Mouse (Mus musculus): ENCODE results near the gene Pnpla1.

Pnpla1 gene

DNA sequence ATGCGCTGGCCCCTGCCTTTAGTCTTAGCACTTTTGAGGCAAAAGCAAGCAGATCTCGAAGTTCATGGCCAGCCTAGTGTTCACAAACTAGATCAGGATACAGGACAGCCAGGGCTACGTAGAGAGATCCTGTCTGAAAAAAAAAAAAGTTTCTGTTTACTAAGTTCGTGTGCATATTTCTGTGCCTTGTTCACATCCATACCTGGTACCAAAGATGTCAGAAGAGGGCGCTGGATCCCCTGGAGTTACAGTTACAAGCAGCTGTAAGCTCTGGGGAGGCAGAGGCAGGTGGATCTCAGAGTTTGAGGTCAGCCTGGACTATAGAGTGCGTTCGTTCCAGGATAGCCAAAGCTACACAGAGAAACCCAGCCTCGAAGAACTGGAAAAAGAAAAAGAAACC is 24.6 kb downstream of the Pnpla1 start:
- no peak for ATAC-seq (ENCODE audit: insufficient number of reproducible peaks, low FRiP score, low TSS enrichment)

DNA sequence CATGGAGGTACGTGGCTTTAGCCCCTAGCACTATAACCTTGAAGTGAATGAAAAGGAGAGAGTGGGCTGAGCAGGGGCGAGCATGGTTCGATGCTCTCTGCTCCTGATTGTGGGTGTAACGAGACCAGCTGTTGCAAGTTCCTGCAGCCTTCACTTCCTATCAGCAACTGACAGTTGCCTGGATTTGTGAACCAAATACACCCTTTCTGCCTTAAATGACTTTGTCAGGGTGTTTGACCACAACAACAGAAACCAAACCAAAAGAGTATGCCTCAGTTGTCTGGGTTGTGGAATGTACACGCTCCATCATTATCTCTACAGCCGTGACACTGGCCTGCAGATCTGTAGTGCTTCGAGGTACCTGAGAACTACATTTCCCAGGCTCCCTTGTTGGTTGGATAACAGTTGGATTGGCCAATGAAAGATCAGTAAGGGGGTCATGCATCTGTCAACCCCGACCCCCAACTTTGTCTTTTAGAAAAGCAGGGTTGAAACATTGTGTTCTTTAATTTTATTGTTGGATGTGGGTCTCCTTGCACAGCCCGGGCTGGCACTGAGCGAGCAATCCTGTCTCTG is 25.8 kb downstream of the Pnpla1 start:
- no peak for ATAC-seq (ENCODE audit: insufficient number of reproducible peaks, low FRiP score, low TSS enrichment)

DNA sequence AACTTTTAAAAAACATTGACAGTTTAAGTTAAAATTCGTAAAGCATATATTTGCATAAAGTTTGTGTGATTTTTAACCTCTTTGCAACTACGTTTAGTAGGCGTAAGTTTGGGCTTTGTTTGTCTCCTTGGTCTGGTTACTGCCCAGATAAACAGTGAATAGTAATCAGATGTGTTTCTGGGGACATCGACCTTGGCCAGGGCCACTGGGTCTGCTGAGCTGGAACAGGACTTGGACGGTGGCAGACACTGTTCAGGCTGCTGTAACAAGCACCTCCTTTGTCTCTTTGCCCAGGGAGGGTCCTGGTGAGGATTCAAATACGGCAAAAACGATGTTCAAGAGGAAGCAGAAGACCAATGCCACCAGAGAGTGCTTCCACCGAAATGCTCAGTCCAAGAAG is 27.0 kb downstream of the Pnpla1 start:
- ATAC-seq (ENCODE audit: insufficient number of reproducible peaks, low FRiP score, low TSS enrichment), result no peak

GRCm38 (mm10) chr17:28886266-28886665 is 28.1 kb downstream of the Pnpla1 start:
- ATAC-seq (ENCODE audit: insufficient number of reproducible peaks, low FRiP score, low TSS enrichment), result no peak

DNA sequence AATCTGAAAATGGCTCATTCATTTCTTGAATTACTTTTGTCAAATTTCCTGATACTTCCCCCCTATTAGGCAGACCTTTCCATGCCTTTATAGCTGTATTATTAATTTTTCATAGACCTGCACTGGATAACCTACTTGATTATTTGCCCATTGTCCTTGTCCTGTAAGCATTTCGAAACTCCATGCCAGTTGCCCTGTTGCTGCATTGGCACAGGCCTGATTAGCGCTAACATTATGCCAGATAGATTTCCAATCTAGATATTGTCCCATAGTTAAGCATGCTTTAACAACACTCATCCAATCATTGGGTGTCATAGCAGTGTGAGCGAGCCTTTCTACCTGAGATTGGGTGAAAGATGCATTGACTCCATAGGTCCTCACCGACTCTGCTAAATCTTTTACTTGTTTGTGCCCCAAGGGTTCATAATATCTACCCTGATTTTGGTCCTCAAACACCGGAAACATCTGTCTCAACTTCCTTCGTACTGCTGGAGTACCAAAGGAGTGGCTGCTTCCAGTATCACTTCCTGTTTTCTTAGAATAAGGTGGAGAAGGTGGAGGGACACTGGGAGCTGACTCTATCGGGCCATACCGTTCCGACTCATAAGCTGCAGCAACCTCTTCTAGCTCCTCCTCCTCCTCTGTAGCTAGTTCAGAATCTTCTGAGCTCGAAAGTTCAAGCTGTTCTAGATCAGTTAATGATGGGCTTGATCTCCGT is 36.0 kb downstream of the Pnpla1 start:
- no peak for ATAC-seq (ENCODE audit: insufficient number of reproducible peaks, low FRiP score, low TSS enrichment)

GRCm38 (mm10) chr17:28895217-28895875 is 37.1 kb downstream of the Pnpla1 start:
- no peak for ATAC-seq (ENCODE audit: insufficient number of reproducible peaks, low FRiP score, low TSS enrichment)

- ATAC-seq (ENCODE audit: insufficient number of reproducible peaks, low FRiP score, low TSS enrichment), result no peak
Measured at GRCm38 (mm10) chr17:28896095-28896780, 38.0 kb downstream of the Pnpla1 start.

DNA sequence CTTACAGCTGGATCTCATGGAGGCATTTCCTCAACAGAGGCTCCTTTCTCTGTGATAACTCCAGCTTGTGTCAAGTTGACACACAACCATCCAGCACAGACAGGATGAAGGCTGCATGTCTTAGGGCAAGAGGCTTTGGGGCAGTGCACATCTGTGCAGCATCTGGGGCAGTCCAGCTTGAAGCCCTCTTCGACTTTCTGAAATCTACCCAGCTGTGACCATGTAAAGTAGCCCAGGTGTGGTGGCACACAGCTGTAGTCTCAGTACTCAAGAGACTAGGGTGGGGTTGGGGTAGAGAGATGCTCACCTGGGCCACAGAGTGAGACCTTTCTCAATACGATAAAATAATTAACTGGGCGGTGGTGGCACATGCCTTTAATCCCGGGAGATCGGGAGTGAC is 39.6 kb downstream of the Pnpla1 start:
- ATAC-seq (ENCODE audit: insufficient number of reproducible peaks, low FRiP score, low TSS enrichment), result no peak

- no peak for ATAC-seq (ENCODE audit: insufficient number of reproducible peaks, low FRiP score, low TSS enrichment)
Measured at GRCm38 (mm10) chr17:28898249-28898648, 40.0 kb downstream of the Pnpla1 start.

GRCm38 (mm10) chr17:28899427-28899826 is 41.2 kb downstream of the Pnpla1 start:
- ATAC-seq (ENCODE audit: insufficient number of reproducible peaks, low FRiP score, low TSS enrichment), result no peak

GRCm38 (mm10) chr17:28901559-28901958 is 43.3 kb downstream of the Pnpla1 start:
- ATAC-seq (ENCODE audit: insufficient number of reproducible peaks, low FRiP score, low TSS enrichment), result no peak

DNA sequence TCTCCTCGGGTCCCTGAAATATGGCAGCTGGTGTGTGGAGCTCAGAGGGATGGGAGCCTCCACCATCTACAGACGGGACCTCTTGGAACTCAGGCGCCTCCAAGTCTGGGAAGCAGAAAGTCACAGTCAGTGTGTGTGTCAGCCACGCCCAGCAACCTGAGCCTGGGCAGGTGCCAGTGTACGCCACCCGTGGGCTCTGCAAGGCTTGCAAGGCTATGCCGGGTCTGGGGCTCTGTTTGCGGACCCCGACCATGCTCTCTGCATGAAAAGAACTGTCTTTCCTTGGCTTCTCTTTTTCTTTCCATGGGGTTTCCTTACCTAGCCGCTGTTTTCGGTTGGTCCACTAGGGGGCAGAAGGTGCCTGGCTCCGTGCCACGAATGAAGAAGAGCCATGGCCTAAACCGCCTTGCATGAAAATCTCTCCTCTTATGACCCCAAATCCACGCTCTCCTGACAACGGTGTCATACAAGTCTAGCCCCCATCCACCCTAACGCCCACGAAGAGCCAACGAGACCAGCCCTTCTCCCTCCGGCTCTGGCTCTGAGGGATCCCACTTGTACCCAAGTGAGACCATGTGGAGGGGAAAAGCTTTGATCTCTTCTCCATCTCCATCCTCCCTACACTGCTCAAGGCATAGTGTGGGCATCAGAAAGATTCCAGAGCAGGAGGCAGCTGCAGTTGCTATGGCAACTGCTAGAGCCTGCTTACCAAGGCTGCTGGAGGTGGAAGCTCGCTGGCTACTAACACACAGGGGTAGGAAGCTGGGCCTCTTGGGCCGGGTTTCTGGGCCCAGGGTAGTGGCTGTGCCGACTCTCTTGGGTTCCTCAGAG is 46.5 kb downstream of the Pnpla1 start:
- ATAC-seq (ENCODE audit: insufficient number of reproducible peaks, low FRiP score, low TSS enrichment), result no peak; the same call in 1 of the 2 replicates

DNA sequence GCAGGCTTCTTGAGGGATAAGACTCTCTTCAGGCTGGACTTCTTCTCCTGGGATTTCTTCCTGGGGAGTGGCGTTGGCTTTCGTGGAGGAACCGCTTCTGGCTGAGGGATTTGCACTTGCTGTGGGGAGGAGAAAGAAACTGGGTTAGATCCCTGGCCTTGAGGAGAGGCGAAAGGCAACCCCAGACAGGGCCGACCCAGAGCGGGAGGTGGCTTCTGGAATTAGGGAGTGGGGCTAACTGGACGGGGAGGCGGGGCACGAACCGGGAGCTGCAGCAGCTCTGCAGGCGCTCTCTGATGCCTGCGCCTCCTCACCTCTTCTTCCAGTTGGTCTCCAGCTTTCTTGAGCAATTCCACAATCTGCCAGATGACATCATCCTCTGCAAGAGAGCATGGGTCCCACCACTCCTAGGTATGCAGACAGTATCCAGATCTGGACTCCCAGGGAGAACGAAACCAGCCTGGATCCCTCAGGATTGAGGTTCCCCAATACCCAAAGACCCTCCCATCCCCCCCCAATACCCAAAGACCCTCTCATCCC is 47.2 kb downstream of the Pnpla1 start:
- no peak for ATAC-seq (ENCODE audit: insufficient number of reproducible peaks, low FRiP score, low TSS enrichment)

GRCm38 (mm10) chr17:28907959-28908358 is 49.7 kb downstream of the Pnpla1 start:
- no peak for ATAC-seq (ENCODE audit: insufficient number of reproducible peaks, low FRiP score, low TSS enrichment)

- ATAC-seq (ENCODE audit: insufficient number of reproducible peaks, low FRiP score, low TSS enrichment), result no peak
Measured at GRCm38 (mm10) chr17:28909252-28909941, 51.2 kb downstream of the Pnpla1 start.

DNA sequence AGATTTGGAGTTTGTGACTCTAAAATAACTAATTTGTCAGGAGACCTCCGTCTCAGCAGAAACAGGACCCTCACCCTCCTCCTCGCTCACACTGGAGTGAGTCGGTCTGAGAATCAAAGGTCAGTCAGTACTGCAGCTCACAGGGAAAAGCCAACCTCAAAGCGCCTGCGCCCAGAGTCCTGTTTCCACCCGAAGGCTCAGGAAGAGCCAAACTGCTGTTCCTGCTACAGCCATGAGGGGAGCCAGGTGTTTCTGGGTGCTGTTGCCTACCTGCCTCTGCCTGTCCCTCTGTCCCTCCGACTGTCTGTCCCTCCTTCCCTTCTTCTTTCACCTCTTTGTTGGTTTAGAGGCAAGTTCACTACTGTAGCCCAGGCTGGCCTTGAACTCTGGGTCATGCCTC is 51.9 kb downstream of the Pnpla1 start:
- ATAC-seq (ENCODE audit: insufficient number of reproducible peaks, low FRiP score, low TSS enrichment), result no peak

- ATAC-seq (ENCODE audit: insufficient number of reproducible peaks, low FRiP score, low TSS enrichment), result no peak
Measured at GRCm38 (mm10) chr17:28913200-28913599, 55.0 kb downstream of the Pnpla1 start.

DNA sequence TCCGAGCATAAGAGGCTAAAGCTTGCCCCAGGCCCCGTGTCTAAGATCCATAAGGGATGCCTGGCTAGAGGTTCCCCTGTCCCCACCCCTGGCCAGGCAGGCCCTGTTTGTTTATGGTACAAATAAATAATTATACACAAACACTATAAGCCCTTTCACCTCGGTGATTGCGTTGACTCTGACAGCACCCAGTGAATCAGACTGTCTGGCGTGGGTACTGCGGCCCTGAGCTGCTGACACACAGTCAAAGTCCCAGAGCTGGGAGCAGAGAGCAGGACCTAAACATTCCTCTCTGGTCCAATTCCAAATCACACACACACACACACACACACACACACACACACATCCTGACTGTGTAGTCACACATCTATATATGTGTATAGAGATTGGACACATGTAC is 55.7 kb downstream of the Pnpla1 start:
- ATAC-seq (ENCODE audit: insufficient number of reproducible peaks, low FRiP score, low TSS enrichment), result no peak

DNA sequence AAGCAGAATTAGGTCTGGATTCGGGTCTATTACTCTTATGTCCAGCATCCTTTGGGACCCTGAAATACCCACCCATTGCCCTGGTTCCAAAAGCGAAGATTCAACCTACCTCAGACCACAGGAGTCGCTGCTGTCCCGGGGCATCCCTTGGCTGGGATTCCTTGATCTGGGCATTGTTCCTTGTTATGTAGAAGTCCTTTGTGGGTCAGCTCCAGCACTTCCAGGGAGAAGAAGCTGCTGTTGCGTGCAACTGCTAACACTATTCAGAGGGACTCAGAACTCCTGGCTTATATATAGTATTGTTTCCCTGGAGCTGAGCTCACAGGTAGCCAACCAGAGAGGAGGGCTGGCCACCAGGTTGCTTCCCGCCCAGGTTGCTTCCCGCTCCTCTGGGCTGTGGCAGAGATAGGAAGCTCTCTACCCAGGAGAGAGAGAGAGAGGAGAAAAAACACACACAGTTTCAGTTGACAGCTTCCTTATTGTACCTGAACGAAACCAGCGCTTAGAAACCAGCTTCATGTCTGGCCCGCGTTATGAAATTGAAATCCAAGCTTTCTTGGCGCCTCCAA is 56.9 kb downstream of the Pnpla1 start, which contains the start of gene 4930539E08Rik:
Gene 4930539E08Rik (minus strand): TSS at position 265 of the 569 bp plus-strand sequence.
- ATAC-seq (ENCODE audit: insufficient number of reproducible peaks, low FRiP score, low TSS enrichment), result no peak
